Mouse (Mus musculus): Measurements from ENCODE around the gene Plcxd2.

DNA sequence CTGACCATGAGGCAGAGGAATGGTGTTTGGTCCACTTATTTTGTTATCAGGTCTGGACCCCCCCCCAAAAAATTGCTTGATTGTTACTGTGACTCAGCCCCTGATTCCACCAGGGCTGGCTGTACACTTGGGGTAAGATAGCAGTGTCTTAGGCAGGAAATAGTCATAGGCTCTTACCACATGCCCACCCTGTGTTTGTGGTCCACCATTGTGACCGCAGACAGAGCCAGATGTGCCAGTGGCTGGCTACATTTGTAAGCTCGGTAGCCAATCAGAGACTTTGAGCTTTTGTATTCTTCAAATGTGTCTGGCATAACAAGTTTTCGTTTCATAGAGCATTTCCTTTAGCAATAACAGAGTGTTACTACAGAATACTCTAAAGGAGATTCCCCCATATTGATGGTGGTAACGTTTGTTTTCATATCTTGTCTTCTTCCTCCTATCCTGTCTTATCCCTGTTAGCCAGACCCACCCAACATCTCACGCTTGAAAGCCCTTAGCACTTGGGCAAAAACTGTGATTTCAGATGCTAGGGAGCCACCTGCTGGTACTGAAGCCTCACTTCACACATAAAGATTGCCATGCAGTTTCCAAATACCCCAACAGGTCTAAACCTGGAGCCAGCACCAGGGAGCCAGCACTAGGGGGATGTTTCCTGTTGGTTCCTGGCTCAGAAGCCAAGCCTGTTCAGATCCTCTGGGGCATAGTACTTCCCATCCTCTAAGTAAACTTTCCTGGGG lies 12.3 kb upstream of the Plcxd2 start:
- TF ChIP-seq CTCF (IDR thresholded peaks at IDR 0.05; ENCODE audit: control insufficient read depth, insufficient read depth, insufficient read length) (peak; percentile 65), MYOG (IDR thresholded peaks at IDR 0.05; ENCODE audit: control insufficient read depth, extremely low read depth, insufficient read length) (no peak), USF1 (IDR thresholded peaks at IDR 0.05; ENCODE audit: low read depth) (no peak), MAX (IDR thresholded peaks at IDR 0.05) (no peak)
